Mouse (Mus musculus) midbrain, embryonic 14.5 days (tissue): ENCODE results near the gene Zfp804b. TPM values are rescaled to one million over a fixed set of nuclear protein-coding genes. Genes with fewer than 3 reads are reported as not detected.
A peak's percentile ranks its signal among the peaks of the same experiment; 100 is the strongest.

Experiments used
- ATAC-seq: fragments of 200-750 bp; cut with Nextera tagmentation; 2 replicates; pipeline ENCODE4 v1.8.0; 2017; ENCODE audit warnings: moderate number of reproducible peaks, moderate library complexity; ENCODE audit not compliant: low FRiP score, low TSS enrichment
- DNase-seq: peaks from one replicate; pipeline ENCODE4 v3.0.0-alpha.2; 2015
- H3K27ac ChIP-seq: fragments of 300-500 bp; sonication (generic); replicated peaks from 2 replicates; pipeline ENCODE4 v1.5.1; 2014; ENCODE audit warnings: mild to moderate bottlenecking, low read depth, low read length, moderate library complexity
- H3K27me3 ChIP-seq: fragments of 300-500 bp; sonication (generic); 2 replicates; pipeline ENCODE4 v1.6.1; 2014; ENCODE audit warnings: low read length, control low read depth, mixed read lengths; ENCODE audit not compliant: control insufficient read depth, insufficient read depth
- H3K36me3 ChIP-seq: fragments of 300-500 bp; sonication (generic); 2 replicates; pipeline ENCODE4 v1.6.1; 2014; ENCODE audit warnings: low read length, control low read depth; ENCODE audit not compliant: control insufficient read depth, insufficient read depth
- H3K4me1 ChIP-seq: fragments of 300-500 bp; sonication (generic); 2 replicates; pipeline ENCODE4 v1.6.1; 2014; ENCODE audit warnings: mild to moderate bottlenecking, antibody characterized with exemption, low read length, control low read depth; ENCODE audit not compliant: control insufficient read depth, insufficient read depth
- H3K4me2 ChIP-seq: fragments of 300-500 bp; sonication (generic); 2 replicates; pipeline ENCODE4 v1.6.1; 2014; ENCODE audit warnings: mild to moderate bottlenecking, low read length, moderate library complexity
- H3K4me3 ChIP-seq: fragments of 300-500 bp; sonication (generic); replicated peaks from 2 replicates; pipeline ENCODE4 v1.5.1; 2014; ENCODE audit warnings: low read depth, low read length
- H3K9ac ChIP-seq: fragments of 300-500 bp; sonication (generic); replicated peaks from 2 replicates; pipeline ENCODE4 v1.6.1; 2014; ENCODE audit warnings: mild to moderate bottlenecking, low read length, moderate library complexity
- H3K9me3 ChIP-seq: fragments of 300-500 bp; sonication (generic); 2 replicates; pipeline ENCODE4 v1.6.1; 2016; ENCODE audit warnings: low read length, control low read depth, mixed read lengths; ENCODE audit not compliant: control insufficient read depth
- WGBS: fragments of 180-500 bp; shearing (Covaris S2); extraction: QIAGEN DNeasy Blood & Tissue Kit; methylation state at CpG from one replicate; pipeline ENCODE4 v1.1.7; 2014; 5-methylcytosine and 5-hydroxymethylcytosine counted together
- polyA plus RNA-seq: library from polyadenylated mRNA; unstranded; fragments of >200 nt; fragmentation: Nextera tagmentation; extraction: Ambion mirVana; gene quantifications from 2 replicates; pipeline ENCODE4 v1.2.1, GENCODE M21; 2014

Gene Zfp804b
- polyA plus RNA-seq, 1 experiment from 2014 or later, result 1.7 TPM

DNA sequence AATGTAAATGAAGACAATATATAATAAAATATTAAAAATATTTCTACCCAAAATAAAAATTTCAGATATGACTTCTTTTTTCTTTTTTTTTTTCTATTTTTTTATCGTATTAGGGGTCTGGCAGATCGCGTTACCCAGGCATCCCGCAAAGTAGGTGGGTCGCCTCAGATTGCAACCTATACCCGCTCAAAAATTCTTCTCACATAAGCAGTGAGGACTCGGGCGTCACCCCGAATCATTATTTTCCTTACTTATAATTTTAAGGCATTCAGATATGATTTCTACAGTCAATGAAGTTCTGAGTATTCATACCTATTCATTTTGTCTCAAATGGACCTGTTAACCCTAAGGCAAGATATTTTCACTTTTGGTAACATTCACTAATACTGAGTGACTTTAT is 167.0 kb downstream of the Zfp804b start:
- Histone ChIP-seq H3K9ac (no peak overlapping the region), H3K4me2 (no peak overlapping the region), H3K27ac (no peak overlapping the region), H3K36me3 (no peaks in the 10 kb centered on the region), H3K27me3 (no peaks in the 10 kb centered on the region), H3K4me1 (no peaks in the 10 kb centered on the region), H3K9me3 (no peaks in the 10 kb centered on the region), H3K4me3 (no peak overlapping the region)
- ATAC-seq (no peak), DNase-seq (no peak)
- WGBS, result 98% methylated on average over 9 of the region's 9 CpGs

- Histone ChIP-seq H3K4me2 (no peak overlapping the region), H3K27ac (no peak overlapping the region), H3K4me1 (no peaks in the 10 kb centered on the region), H3K36me3 (no peaks in the 10 kb centered on the region), H3K9me3 (no peaks in the 10 kb centered on the region), H3K4me3 (no peak overlapping the region), H3K9ac (no peak overlapping the region), H3K27me3 (no peaks in the 10 kb centered on the region)
- DNase-seq, result no peak
- ATAC-seq, result no peak
- WGBS, result 80% methylated on average over 3 of the region's 3 CpGs
Measured at GRCm38 (mm10) chr5:7139658-7140057, 204.9 kb downstream of the Zfp804b start.

DNA sequence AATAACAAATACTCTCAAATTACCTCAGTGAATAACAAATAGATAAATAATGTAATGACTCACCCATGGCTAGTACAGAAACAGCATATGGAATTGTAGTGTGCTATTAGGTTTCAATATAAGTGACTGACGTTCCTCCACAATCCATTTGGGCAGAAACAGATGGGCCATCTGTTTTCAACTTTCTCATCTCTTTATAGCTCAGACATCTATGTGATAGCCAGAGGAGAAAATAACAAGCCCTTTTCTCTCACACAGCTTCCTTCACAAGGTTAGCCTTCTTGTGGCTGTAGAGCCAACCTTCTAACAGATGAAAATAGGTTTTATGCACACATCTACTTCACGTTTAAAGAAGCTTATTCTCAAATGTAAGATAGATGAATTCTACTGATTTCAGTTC is 242.2 kb downstream of the Zfp804b start:
- Histone ChIP-seq H3K4me3 (no peak overlapping the region), H3K27ac (no peak overlapping the region), H3K36me3 (no peaks in the 10 kb centered on the region), H3K4me2 (no peak overlapping the region), H3K27me3 (no peaks in the 10 kb centered on the region), H3K9ac (no peak overlapping the region), H3K4me1 (no peaks in the 10 kb centered on the region), H3K9me3 (no peaks in the 10 kb centered on the region)
- WGBS, result 67% methylated on average over 2 of the region's 2 CpGs
- DNase-seq, result no peak
- no peak for ATAC-seq

DNA sequence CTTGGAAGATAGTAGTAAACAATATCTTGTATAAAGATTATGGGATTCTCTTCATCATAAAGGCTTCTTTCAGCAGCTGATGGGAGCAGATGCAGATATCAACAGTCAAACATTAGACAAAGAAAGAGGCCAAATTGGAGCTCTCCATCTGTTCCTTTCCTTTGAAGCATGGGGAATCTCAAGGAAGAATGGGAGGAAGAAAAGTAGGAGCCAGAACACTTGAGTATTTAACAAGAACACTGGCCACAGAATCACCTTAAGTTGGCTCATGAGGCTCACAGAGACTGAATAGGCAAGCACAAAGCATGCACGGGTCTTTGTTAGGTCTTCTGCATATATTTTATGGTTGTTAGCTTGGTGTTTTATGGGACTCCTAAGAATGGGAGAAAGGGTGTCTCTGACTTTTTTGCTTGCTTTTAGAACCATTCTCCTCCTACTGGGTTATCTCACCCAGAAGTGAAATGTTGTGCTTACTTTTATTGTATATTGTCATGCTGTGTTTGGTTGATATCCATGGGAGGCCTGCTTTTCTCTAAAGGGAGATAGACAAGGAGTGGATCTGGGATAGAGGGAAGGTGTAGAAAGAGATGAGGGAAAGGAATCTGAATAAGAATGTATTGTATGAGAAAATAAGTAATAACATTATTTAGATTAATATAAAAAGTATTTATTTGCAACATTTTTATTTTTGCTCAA is 270.5 kb downstream of the Zfp804b start:
- no peak overlapping the region for H3K4me3 ChIP-seq
- WGBS, result 10% methylated on average over 1 of the region's 1 CpGs
- peak; percentile 17 for DNase-seq
- H3K9me3 ChIP-seq, result no peaks in the 10 kb centered on the region
- H3K4me1 ChIP-seq, result no peaks in the 10 kb centered on the region
- no peaks in the 10 kb centered on the region for H3K36me3 ChIP-seq
- no peak overlapping the region for H3K27ac ChIP-seq
- H3K9ac ChIP-seq, result no peak overlapping the region
- peak; percentile 57; the same call in 1 of the 2 replicates for ATAC-seq
- H3K4me2 ChIP-seq, result no peak overlapping the region
- H3K27me3 ChIP-seq, result no peaks in the 10 kb centered on the region

DNA sequence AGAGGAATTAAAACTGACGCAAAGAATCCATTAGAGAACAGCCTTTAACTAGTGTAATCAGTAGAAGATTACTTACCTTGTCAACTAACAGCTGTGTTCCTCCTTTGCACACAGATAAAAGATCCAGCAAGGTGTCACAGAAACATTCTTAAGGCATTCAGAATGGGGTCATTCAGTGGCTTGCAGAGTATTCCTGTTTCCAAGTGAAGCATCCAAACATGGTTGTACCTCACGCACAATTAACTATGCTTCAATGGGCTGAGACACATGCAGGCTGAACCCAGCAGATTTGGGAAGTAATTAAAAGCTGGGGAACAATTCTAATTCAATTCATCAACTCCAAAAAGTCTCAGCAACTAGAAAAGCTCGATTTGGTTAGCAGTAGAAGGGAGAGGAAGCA is 337.1 kb downstream of the Zfp804b start:
- Histone ChIP-seq H3K4me3 (no peak overlapping the region), H3K4me2 (no peak overlapping the region), H3K27me3 (no peaks in the 10 kb centered on the region), H3K4me1 (no peaks in the 10 kb centered on the region), H3K9me3 (no peaks in the 10 kb centered on the region), H3K36me3 (no peaks in the 10 kb centered on the region), H3K27ac (no peak overlapping the region), H3K9ac (no peak overlapping the region)
- ATAC-seq, result no peak
- DNase-seq, result peak; percentile 0
- 21% methylated on average over 3 of the region's 3 CpGs for WGBS

DNA sequence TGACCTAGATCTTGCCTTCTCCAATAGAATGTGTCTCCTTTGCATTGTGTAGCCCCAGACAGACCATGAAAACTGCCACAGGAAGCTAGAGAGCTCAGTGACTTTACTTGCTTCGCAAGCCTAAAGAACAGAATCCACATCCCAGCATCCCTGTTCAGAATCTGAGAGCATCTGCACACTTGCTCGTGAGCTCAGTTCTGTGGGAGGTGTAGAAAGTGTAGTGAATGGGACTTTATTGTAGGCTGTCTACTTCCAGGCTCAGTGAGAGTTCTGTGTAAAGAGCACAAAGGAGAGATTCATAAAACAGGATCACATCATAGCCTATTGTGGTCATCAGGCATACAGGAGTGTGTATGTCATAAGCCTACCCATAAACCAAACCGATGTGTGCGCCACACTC is 360.6 kb downstream of the Zfp804b start:
- no peak overlapping the region for H3K27ac ChIP-seq
- 88% methylated on average over 4 of the region's 4 CpGs for WGBS
- no peak for ATAC-seq

DNA sequence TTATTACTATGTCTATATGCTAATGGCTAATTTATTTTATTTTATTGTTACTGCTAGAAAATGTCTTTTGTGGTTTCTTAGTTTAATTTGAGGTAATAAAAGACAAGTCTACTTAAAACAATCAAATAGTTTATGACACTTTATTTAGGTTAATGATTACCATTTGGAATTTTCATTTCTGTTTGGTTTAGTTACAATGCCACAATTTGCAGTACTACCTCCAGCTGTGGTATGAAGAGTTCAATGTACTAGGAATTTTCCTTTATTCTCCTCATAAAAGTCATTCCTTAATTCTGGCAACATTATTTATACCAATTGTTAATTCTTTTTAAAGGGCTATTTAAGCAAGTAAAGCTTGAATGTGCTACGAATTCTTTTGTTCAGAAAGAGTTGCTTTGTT is 409.7 kb downstream of the Zfp804b start:
- 78% methylated on average over 1 of the region's 1 CpGs for WGBS
- no peak for ATAC-seq
- H3K27ac ChIP-seq, result no peak overlapping the region
- H3K4me3 ChIP-seq, result no peak overlapping the region
- H3K4me2 ChIP-seq, result no peak overlapping the region
- no peaks in the 10 kb centered on the region for H3K9me3 ChIP-seq
- no peak overlapping the region for H3K9ac ChIP-seq
- H3K27me3 ChIP-seq, result no peaks in the 10 kb centered on the region
- H3K36me3 ChIP-seq, result no peaks in the 10 kb centered on the region
- no peaks in the 10 kb centered on the region for H3K4me1 ChIP-seq
- no peak for DNase-seq

More for the DNA sequence above, 360.6 kb downstream of the Zfp804b start:
- no peak overlapping the region for H3K9ac ChIP-seq
- H3K4me2 ChIP-seq, result no peak overlapping the region
- no peak overlapping the region for H3K4me3 ChIP-seq
- no peaks in the 10 kb centered on the region for H3K36me3 ChIP-seq
- no peaks in the 10 kb centered on the region for H3K4me1 ChIP-seq
- no peak for DNase-seq
- no peaks in the 10 kb centered on the region for H3K9me3 ChIP-seq
- no peaks in the 10 kb centered on the region for H3K27me3 ChIP-seq

- H3K27me3 ChIP-seq, result no peaks in the 10 kb centered on the region
- no peak overlapping the region for H3K9ac ChIP-seq
- no peak overlapping the region for H3K27ac ChIP-seq
- DNase-seq (no peak), ATAC-seq (no peak)
- H3K4me1 ChIP-seq, result no peaks in the 10 kb centered on the region
- WGBS, result 92% methylated on average over 3 of the region's 3 CpGs
- no peaks in the 10 kb centered on the region for H3K36me3 ChIP-seq
- no peak overlapping the region for H3K4me2 ChIP-seq
- H3K4me3 ChIP-seq, result no peak overlapping the region
- H3K9me3 ChIP-seq, result no peaks in the 10 kb centered on the region
Measured at GRCm38 (mm10) chr5:6911290-6911689, 433.3 kb downstream of the Zfp804b start.

- DNase-seq (no peak), ATAC-seq (no peak)
- no peak overlapping the region for H3K27ac ChIP-seq
- no peak overlapping the region for H3K4me3 ChIP-seq
- H3K9ac ChIP-seq, result no peak overlapping the region
- no peaks in the 10 kb centered on the region for H3K4me1 ChIP-seq
- H3K27me3 ChIP-seq, result no peaks in the 10 kb centered on the region
- no peaks in the 10 kb centered on the region for H3K9me3 ChIP-seq
- H3K4me2 ChIP-seq, result no peak overlapping the region
- H3K36me3 ChIP-seq, result no peaks in the 10 kb centered on the region
Measured at GRCm38 (mm10) chr5:6881396-6881795, 463.2 kb downstream of the Zfp804b start.
